Mouse (Mus musculus) urinary bladder, postnatal 36 days (tissue): Measurements from ENCODE around the gene Ptprcap.
"Not testable (repeated sequence)": the region's sequence is repeated elsewhere in the genome, so short reads cannot be mapped to it uniquely, and the experiment has no call there.

ENCODE experiments used
- DNase-seq, 2 experiments: peaks; one replicate each; pipeline ENCODE4 v3.0.0; 2022; ENCODE audit warnings: low spot score in 2 of 2, mixed read lengths in 1 of 2

The Ptprcap gene

DNA sequence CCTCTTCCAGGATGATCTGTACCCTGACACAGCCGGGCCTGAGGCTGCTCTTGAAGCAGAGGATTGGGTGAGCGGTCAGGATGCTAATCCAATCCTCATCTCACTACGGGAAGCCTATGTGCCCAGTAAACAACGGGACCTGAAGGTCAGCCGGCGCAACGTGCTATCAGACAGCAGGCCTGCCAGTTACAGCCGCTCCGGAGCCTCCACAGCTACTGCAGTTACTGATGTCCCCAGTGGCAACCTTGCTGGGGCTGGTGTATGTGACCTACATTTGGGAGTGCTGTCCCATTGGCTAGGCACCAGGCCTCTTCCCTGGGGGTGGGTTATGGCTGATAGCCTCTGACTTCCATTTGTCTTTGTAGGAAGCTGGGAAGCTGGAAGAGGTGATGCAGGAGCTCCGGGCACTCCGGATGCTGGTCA, at the start of gene Ptprcap:
Gene Ptprcap, plus strand, starts transcription at position 373 of the 423 bp plus-strand sequence.
- no peak for DNase-seq

DNA sequence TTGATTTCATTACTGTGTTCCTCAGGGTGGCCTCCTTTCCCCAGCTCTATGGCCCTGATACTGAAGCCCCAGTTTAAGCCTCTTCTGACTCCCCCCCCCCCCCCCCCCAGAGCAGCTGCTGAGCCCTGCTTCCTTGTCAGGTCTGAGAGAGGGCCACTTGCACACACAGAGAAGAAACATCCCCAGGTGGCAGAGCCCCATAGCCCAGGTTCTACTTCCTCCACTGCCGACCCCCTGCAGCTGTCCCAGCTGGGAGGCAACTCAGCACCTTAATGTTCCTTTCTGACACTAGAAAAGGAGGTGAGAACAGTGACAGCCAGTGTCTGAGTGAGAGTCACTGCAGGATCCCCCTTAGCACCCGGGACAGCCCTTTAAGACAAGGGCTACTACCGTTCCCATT, 49.6 kb upstream of the Ptprcap start:
- no peak for DNase-seq

DNA sequence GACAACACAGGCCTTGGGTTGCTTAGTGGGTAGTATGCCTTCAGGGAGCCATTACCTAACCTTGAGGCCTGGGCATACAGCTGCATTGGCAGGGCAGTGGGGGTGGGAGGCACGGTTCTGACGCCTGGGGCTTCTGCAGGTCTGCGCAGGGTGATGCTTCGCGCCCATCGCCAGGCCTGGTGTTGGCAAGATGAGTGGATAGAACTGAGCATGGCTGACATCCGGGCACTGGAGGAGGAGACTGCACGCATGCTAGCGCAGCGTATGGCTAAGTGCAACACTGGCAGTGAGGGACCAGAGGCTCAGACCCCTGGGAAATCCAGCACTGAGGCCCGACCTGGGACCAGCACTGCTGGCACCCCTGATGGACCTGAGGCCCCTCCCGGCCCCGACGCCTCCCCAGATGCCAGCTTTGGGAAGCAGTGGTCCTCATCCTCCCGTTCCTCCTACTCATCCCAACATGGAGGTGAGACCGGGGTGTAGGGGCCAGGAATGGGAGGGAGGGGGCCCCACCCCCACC, 48.7 kb upstream of the Ptprcap start:
- no peak for DNase-seq

DNA sequence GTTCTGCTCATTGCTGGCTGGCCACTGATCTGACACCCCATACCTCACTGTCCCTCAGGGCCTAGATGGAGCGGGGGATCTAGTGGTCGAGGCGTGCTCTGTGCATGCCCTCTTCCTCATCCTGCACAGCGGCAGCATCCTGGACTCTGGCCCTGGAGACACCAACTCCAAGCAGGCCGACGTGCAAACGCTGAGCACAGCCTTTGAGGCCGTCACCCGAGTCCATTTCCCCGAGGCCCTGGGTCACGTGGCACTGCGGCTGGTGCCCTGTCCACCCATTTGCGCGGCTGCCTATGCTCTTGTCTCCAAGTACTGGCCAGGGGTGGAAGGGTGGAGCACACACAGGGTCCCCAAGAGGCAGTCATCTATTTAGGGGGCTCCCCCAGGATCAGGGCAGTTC, 46.8 kb upstream of the Ptprcap start:
- no peak for DNase-seq

DNA sequence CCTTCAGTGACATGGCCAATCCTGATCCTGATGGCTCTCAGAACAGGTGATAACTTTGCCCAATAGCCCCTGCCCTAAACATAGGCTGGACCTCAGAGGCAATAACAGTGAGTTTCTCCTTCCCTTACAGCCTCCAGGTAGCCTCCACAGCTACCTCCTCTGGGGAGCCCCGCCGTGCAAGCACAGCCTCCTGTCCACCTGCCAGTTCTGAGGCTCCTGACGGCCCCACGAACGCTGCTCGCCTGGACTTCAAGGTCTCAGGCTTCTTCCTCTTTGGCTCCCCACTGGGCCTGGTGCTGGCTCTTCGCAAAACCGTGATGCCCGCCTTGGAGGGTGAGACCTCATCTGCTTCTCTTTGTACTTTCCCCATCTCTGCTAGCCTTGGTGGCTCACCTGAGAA, 44.9 kb upstream of the Ptprcap start:
- no peak for DNase-seq

DNA sequence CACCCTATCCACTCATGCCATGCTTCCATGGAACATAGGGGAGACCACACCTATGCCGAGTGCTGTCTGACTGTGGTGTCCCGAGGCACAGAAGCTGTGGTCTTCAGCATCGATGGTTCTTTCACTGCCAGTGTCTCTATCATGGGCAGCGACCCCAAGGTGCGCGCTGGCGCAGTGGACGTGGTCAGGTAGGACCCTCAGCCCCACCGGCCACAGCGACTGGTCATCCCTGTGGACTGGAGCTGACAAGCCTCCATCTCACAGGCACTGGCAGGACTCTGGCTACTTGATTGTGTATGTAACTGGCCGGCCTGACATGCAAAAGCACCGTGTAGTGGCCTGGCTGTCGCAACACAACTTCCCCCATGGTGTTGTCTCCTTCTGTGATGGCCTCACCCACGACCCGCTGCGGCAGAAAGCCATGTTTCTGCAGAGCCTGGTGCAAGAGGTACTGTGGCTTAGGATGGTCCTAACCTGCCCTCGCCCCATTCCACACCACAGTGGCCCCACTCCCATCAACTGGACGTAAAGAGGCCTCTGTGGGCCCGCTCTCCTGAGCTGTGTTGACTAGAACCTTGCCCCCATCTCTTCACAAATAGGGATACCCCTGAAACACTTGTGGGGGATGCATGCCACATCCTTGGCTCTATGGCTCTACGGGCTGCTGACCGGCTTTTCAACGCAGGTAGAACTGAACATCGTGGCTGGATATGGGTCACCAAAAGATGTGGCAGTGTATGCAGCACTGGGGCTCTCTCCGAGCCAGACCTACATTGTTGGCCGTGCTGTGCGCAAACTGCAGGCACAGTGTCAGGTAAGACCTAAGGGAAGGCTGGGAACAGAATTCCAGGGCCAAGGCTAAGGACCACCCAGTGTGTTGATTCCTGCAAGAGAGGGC, 41.1 kb upstream of the Ptprcap start:
- no peak for DNase-seq

DNA sequence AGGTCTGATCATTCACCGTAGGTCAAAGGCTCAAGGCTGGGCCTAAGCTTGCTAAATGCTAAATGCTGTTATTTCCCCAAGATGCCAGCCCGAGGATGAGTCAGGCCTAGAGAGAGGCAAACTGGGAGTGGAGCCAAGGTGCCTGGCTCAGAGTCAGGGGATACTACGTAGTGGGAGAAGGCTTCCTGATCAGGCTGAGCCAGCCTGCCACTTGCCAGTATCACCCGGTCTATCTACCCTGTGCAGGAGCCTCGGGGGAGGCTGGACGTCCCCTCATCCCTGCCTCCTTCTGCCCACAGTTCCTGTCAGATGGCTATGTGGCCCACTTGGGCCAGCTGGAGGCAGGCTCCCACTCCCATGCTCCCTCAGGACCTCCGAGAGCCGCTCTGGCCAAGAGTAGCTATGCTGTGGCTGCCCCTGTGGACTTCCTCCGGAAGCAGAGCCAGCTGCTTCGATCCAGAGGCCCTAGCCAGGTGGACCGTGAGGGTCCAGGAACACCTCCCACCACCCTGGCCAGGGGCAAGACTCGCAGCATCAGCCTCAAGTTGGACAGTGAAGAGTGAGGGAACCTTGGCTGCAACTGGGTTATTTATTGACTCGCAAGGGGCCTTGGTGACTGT, 40.1 kb upstream of the Ptprcap start:
- DNase-seq = peak; percentile 71 to 88

DNA sequence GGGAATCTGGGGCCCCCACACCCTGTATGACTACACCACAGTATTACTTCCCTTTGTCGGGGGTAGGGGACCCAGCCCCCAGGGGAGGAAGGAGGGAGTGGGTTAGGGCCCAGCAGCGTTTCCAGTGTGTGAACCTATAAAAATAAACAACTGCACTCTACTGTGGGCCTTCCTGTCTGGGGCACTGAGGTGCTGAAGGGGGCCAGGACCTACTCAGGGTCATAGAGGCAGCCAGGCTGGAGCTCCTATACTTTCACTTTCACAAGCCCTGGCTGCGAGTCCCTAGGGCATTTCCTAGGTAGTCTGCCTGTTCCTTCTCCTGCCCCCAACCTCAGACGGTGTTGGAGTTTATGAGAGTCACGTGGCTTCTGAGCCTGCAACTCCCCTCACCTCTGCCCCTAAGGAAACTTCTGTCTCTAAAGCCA, 39.6 kb upstream of the Ptprcap start:
- DNase-seq = no peak

DNA sequence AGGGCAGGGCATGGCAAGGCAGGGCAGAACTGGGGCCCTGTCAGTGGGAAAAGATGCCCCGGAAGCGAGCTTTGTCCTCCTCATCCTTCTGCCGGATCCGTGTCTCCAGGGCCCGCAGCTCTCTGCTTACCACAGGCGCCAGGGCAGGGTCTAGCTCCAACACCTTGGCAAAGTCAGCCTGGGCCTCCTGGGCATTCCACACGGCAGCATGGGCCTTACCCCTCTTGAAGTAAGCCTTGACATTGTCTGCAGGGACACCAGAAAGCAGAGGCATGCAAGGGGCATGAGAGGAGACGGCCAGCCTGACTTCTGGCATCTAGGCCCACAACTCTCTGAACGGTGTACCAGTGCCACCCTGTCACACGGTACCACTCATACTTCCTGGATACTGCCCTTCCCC, 38.9 kb upstream of the Ptprcap start:
- DNase-seq = no peak

DNA sequence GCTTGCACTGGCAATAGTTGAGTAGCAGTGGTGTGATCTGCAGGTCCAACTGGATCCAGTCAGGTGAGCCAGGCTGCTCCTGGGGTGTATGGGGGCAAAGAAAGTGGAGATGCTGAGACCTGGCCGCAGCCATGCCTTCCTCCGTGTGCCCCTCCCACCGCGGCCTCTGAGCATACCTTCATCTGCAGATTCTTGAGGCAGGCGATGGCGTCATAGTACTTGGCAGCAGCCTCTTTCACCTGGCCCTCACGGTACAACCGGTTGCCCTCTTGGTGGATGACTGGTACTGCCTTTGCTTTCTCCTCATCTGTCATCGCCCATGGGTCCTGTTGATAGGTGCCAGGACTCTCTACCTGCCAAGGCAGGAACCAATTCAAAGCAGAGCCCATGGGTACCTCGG, 38.3 kb upstream of the Ptprcap start:
- DNase-seq = no peak

DNA sequence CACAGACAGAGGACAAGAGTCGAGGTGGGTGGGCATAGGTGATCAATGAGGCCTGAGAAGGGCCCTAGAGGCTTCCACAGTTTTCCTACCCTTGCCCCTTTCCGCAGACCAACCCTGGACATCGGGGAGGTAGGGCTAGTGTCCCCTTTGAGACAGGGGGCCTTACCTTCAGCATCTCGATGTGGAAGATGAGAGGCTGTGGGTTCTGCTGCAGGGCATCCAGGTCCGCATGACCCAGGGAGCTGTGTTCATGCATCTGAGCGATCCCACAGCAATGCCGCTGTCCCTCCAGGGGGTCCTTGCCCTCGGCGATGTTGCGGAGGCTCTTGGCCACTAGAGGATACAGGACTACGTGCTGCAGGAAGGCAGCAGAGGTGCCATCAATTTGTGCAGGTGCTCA, 37.6 kb upstream of the Ptprcap start:
- DNase-seq = no peak

DNA sequence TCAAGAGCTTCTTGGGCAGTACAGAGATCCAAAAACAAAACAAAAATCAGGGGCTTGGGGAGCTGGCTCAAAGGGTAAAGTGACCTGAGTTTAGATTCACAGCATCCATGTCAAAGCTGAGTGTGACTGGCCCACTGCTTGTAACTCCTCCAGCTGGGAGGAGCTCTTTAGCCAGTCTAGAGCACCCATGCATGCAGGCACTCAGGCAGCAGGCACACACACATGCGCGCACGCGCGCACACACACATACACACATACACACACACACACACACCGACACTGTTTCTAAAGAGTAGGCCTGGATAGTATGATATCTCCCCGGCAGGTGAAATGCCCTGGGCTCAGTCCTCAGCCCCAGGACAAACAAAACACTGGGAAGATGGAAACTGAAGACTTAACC, 36.4 kb upstream of the Ptprcap start:
- DNase-seq = no peak

DNA sequence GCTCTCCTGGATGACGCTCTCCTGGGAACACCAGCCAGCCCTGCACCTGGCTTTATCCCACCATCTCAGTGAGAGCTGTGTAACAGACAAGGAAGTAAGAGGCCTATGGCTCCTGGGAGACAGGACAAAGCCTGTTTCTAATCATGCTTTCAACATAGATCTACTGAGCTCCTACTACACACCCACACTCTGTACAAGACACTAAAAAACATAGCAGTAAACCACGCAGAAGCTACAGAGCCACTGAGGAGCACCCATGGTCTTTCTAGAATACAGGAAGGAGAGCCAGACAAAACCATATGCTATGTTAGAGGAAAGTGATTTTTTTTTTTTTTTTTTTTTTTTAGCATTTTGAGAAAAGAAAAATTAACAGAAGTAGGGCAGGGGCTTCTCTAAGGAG, 35.1 kb upstream of the Ptprcap start:
- no peak for DNase-seq

DNA sequence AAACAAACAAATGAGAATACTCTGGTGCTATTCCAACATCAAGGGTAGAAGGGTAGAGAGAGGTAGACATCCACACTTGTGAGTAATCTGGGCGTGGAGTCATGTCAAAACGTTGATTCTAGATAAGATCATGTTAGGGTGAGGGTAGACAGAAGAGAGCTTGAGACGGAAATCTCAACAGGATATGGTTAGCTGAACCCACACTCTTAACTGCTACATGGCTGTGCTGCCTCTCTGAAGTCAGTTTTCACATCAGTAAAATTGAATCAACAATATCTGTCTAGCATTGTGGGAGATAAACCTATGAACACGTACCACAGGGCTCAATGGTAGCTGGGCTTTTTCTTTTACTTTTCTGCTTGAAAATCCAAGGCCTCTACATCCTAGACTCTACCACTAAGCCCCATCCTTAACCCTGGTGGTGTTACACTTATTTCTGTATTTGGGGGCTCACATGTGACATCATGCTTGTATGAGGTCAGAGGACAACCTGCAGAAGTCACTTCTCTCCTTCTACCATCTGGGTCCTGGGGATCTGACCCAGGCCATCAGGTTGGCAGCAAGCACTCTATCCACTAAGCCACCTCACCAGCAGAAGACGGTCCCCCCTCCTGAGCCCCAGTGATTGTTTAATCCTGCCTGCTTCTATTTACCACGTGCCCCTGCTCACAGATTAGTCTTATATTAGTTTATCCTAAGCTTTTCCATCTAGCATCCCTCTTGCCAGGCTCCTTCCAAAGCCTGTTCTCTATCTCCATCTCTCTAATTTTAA, 33.5 kb upstream of the Ptprcap start:
- no peak for DNase-seq

DNA sequence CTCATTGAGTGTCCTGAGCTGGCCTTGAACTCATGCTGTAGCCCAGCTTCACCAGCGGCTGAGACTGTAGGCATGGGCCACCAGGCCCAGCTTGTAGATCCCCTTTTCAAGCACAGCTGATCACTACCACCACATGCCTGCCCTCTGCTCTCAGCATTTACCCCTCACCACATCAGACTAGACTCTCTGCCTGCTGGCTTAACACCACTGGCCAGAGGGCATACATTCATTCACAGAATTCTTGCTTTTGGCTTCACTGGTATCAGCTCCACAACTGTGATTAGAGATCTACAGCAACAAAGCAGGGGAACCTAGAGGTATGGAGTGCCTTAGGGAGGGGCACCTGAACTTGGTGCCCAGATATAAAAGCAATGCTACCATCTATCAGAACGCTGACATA, 32.9 kb upstream of the Ptprcap start:
- DNase-seq = no peak

DNA sequence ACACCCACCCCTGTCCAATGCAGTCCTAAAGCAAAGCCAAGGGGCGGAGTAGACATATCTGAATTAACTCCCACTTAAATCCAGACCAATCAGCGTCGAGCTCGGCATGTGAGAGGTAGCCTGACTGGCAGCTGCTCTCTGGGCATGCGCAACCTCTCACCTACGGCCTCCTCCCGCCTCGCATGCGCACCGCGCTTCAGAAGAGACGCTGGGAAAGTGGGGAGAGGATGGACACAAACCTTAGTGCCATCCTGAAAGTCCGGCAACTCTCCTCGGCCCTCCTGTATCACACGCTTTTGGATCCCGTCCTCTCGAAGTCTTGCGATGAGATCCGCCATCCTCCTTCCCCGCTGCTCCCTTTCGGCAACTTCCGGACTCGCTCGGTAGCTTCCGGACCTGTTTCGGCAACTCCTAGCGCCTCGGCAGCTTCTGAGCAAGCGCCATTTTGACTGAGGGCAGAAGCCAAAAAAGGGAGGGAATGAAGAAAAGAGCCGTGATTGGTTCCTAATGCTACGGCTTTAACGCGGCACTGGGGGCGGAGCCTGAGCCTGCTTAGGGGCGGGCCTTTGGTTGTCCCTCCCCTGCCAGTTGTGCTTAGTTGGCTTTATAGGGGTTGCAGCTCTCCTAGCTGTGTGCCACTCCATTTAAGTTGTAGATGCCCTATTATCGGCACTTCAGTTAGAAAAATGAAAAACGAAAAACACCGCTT, 32.2 kb upstream of the Ptprcap start:
- peak; percentile 98 to 99 for DNase-seq

DNA sequence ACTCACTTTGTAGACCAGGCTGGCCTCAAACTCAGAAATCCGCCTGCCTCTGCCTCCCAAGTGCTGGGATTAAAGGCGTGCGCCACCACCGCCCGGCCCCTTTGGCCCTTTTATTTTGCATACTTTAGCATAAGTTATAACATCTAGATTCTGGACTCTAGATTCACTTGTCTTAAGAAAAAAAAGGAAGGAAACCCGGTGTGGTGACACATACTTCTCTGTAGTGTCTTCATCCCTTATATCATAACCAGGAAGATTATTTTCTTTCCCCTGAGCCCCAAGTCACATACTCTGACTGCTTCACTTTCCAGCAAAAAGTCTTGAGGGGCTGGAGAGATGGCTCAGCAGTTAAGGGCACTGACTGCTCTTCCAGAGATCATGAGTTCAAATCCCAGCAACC, 31.5 kb upstream of the Ptprcap start:
- not testable (repeated sequence) for DNase-seq

DNA sequence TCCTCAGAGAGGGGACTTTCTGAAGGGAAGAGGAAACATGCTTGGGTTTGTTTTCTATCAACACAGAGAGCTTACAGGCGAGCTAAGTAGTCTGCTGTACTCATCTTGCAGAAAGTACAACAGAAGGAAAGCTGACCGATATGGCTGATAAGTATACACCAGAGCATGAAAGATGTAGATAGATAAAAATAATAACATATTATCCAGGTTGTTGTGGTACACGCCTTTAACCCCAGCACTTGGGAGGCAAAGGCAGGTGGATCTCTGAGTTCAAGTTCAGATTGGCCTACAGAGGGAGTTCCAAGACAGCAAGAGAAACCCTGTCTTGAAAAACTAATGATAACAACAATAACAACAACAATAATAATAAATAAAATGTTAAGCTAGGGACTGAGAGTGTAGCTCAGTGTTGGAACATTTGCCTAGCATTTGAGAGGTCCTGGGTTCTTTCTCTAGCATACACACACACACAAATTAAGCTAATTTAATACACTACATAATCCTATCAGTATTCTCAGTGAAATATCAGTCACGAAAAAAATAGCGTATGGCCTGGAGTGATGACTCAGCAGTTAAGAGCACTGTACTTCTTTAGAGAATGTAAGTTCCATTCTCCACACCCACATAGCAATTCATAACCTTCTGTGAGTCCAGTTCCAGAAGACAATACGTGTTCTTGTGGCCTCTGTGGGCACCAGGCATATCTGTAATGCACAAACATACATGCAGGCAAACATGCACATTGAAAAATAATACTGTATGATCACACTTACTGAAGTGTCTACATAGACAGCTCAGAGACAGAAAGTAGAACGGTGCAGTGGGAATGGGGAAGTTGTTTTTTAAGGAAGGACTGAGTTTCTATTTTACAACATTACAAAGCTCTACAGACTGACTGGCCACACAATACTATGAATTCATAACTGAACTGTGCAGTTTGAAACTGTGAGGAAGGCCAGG, 30.7 kb upstream of the Ptprcap start:
- DNase-seq = no peak

DNA sequence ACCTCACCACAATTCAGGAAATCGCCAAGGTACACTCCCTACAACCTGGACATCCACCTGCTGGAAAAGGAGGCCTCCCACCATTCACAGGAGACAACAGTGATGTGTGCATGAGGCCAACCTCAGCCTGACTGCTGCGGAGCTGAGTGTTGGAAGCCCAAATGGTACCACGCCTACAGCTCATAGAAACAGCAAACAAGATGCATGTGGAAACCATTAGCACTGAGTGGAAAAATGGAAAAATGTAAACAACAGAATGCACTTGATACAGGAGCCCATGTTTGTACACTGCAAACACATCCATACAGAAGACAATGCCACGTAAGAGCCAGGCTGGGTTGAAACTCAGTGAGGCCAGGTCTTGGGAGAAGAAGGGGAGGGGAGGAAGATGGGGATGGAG, 29.0 kb upstream of the Ptprcap start:
- no peak for DNase-seq

DNA sequence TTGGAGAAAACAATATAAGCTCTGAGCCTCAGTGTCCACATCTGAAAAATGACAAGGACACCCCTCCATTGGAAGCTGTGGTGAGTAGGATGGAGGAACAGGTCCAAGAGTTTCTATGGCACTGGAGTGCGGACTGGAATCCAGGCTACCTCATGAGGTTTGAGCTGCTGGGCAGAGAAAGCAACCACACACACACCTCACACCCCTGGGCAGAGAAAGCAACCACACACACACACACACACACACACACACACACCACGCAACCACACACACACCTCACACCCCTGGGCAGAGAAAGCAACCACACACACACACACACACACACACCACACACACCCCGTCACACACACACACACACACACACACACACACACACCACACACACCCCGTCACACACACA, 28.1 kb upstream of the Ptprcap start:
- not testable (repeated sequence) for DNase-seq
